Mouse (Mus musculus): ENCODE measurements at regions not wholly inside any gene's neighbourhood (a gene's known extent, or its start where the extent isn't known, plus 50 kb on each side); places are given as distances from the start of the nearest gene placed in this dataset.

DNA sequence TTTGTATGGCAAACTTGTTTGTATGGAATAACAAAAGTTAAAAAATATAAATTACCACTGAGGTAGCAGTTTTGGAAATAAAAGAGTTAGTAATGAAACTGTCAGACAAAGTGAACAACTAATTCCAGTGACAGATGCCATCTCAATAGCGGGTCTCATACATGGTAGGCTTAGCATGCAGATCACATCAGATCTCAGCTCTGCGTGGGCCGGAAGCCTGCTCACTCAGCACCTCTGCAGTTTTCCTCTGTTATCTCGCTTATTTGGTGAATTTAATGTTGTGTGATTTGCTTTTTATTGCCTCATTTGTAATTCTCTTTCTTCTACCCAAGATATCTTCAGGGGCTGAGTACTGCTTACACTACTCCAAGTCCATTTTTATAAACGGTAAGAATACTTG lies 527.9 kb downstream of the Tm4sf1 start:
- no peak for ATAC-seq (replicated peaks; ENCODE audit: low FRiP score)

DNA sequence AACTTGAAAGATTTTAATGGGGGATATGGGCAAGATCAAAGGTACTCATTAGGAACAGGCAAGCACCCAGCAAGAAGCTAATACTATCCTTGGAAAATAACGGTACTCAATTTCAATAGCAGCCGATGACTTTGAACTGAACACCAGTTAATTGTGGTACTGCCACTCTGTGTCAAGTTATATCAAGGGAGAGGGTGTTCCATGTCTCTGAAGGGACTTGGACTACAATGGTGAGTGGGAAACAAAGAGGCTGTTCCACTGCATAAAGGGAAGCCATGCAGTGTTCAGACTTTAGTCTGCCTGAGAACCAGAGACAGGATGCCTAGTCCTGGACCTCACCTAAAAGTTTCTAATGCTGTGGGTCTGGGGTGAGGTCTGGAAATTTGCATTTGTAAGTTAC lies 531.6 kb downstream of the Tm4sf1 start:
- Histone ChIP-seq H3K27me3 (replicated peaks; ENCODE audit: control insufficient read depth, insufficient read depth, low read length) (no peaks in the 10 kb centered on the region), H3K9ac (ENCODE audit: low read depth, low read length) (no peak overlapping the region), H3K27ac (ENCODE audit: low read depth, low read length) (no peak overlapping the region), H3K4me2 (no peak overlapping the region), H3K4me1 (replicated peaks; ENCODE audit: control insufficient read depth, insufficient read depth, low read length) (no peaks in the 10 kb centered on the region), H3K36me3 (ENCODE audit: control insufficient read depth, insufficient read depth, low read length) (no peaks in the 10 kb centered on the region), H3K4me3 (ENCODE audit: low read depth, low read length) (no peak overlapping the region), H3K9me3 (ENCODE audit: control insufficient read depth, low read length) (no peaks in the 10 kb centered on the region)
- ATAC-seq (replicated peaks; ENCODE audit: low FRiP score) = no peak
- DNase-seq (ENCODE audit: low spot score) = no peak
- WGBS = 87% methylated on average over 2 of the region's 2 CpGs

More for the DNA sequence above, 527.9 kb downstream of the Tm4sf1 start:
- H3K36me3 ChIP-seq (ENCODE audit: control insufficient read depth, insufficient read depth, low read length) = no peaks in the 10 kb centered on the region
- H3K4me1 ChIP-seq (replicated peaks; ENCODE audit: control insufficient read depth, insufficient read depth, low read length) = no peaks in the 10 kb centered on the region
- no peaks in the 10 kb centered on the region for H3K9me3 ChIP-seq (ENCODE audit: control insufficient read depth, low read length)
- WGBS = 87% methylated on average over 5 of the region's 5 CpGs
- no peak overlapping the region for H3K9ac ChIP-seq (ENCODE audit: low read depth, low read length)
- no peaks in the 10 kb centered on the region for H3K27me3 ChIP-seq (replicated peaks; ENCODE audit: control insufficient read depth, insufficient read depth, low read length)
- H3K4me2 ChIP-seq = no peak overlapping the region
- no peak overlapping the region for H3K4me3 ChIP-seq (ENCODE audit: low read depth, low read length)
- no peak overlapping the region for H3K27ac ChIP-seq (ENCODE audit: low read depth, low read length)
- DNase-seq (ENCODE audit: low spot score) = no peak

DNA sequence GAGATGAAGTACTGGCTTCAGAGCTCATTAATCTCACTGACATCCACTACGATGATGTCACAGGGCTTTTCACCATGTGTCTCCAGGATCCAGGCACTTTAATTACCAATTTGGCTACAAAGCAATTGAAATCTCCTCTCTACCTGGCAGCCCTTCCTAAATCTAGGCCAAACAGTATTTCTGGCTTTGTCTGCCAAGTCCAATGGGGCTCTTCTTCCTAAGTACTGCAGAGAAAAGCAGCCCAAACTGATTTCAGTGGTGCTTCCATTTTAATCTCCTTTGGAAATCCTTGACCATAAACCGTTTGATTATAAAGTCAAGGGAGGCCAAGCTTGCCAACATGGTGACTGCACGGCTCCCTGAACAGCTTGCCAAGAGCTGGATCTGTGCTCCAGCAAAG lies 534.7 kb downstream of the Tm4sf1 start:
- no peak overlapping the region for H3K27ac ChIP-seq (ENCODE audit: low read depth, low read length)
- no peak overlapping the region for H3K4me2 ChIP-seq
- H3K4me1 ChIP-seq (replicated peaks; ENCODE audit: control insufficient read depth, insufficient read depth, low read length) = no peaks in the 10 kb centered on the region
- ATAC-seq (replicated peaks; ENCODE audit: low FRiP score) (no peak), DNase-seq (ENCODE audit: low spot score) (no peak)
- no peak overlapping the region for H3K4me3 ChIP-seq (ENCODE audit: low read depth, low read length)
- no peak overlapping the region for H3K9ac ChIP-seq (ENCODE audit: low read depth, low read length)
- no peaks in the 10 kb centered on the region for H3K9me3 ChIP-seq (ENCODE audit: control insufficient read depth, low read length)
- 74% methylated on average over 3 of the region's 3 CpGs for WGBS
- no peaks in the 10 kb centered on the region for H3K27me3 ChIP-seq (replicated peaks; ENCODE audit: control insufficient read depth, insufficient read depth, low read length)
- H3K36me3 ChIP-seq (ENCODE audit: control insufficient read depth, insufficient read depth, low read length) = no peaks in the 10 kb centered on the region

DNA sequence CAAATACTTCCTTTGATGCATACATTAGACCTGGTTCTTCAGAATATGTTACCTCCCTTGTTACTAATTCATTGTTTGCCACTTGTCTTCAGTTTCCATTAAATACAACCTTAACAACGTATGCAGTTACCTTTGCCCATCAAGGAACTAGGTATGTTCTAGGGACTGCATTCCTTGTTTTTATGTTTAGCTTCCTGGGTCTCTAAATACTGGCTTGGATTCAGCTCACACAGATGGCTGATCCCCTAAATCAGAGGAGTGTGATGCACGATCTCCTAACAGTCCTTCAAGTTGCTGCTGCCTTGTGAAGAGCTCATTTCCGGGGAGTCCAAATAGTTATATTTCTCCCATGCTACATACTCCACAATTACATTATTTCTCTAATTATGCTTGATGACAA lies 537.5 kb downstream of the Tm4sf1 start:
- no peaks in the 10 kb centered on the region for H3K27me3 ChIP-seq (replicated peaks; ENCODE audit: control insufficient read depth, insufficient read depth, low read length)
- H3K4me3 ChIP-seq (ENCODE audit: low read depth, low read length) = no peak overlapping the region
- no peak for DNase-seq (ENCODE audit: low spot score)
- 80% methylated on average over 3 of the region's 3 CpGs for WGBS
- ATAC-seq (replicated peaks; ENCODE audit: low FRiP score) = no peak
- no peak overlapping the region for H3K4me2 ChIP-seq
- H3K9me3 ChIP-seq (ENCODE audit: control insufficient read depth, low read length) = no peaks in the 10 kb centered on the region
- H3K4me1 ChIP-seq (replicated peaks; ENCODE audit: control insufficient read depth, insufficient read depth, low read length) = no peaks in the 10 kb centered on the region
- no peak overlapping the region for H3K27ac ChIP-seq (ENCODE audit: low read depth, low read length)
- H3K9ac ChIP-seq (ENCODE audit: low read depth, low read length) = no peak overlapping the region
- no peaks in the 10 kb centered on the region for H3K36me3 ChIP-seq (ENCODE audit: control insufficient read depth, insufficient read depth, low read length)

DNA sequence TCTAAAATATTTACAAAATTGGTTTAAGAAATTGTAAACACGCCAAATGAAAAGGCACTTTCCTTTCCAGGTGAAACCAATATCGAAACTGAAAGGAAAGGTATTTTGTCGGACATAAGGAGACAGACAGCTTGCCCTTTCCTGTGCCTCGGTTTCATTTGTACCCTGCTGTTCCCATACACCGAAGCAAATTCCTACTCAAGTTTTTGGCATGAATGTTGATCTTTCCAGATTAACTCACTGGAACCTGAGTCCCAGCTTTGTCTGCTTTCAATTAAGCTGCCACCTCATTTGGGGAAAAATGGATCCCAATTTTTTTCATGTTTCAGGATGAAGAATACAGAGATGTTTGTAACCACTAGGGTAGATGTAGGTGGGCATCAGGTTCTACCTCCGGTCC lies 537.9 kb downstream of the Tm4sf1 start:
- ATAC-seq (replicated peaks; ENCODE audit: low FRiP score) = no peak
- H3K9me3 ChIP-seq (ENCODE audit: control insufficient read depth, low read length) = no peaks in the 10 kb centered on the region
- no peaks in the 10 kb centered on the region for H3K4me1 ChIP-seq (replicated peaks; ENCODE audit: control insufficient read depth, insufficient read depth, low read length)
- no peak overlapping the region for H3K4me2 ChIP-seq
- 81% methylated on average over 6 of the region's 6 CpGs for WGBS
- no peaks in the 10 kb centered on the region for H3K36me3 ChIP-seq (ENCODE audit: control insufficient read depth, insufficient read depth, low read length)
- no peak overlapping the region for H3K4me3 ChIP-seq (ENCODE audit: low read depth, low read length)
- no peak overlapping the region for H3K9ac ChIP-seq (ENCODE audit: low read depth, low read length)
- no peak overlapping the region for H3K27ac ChIP-seq (ENCODE audit: low read depth, low read length)
- no peaks in the 10 kb centered on the region for H3K27me3 ChIP-seq (replicated peaks; ENCODE audit: control insufficient read depth, insufficient read depth, low read length)
- DNase-seq (ENCODE audit: low spot score) = no peak

DNA sequence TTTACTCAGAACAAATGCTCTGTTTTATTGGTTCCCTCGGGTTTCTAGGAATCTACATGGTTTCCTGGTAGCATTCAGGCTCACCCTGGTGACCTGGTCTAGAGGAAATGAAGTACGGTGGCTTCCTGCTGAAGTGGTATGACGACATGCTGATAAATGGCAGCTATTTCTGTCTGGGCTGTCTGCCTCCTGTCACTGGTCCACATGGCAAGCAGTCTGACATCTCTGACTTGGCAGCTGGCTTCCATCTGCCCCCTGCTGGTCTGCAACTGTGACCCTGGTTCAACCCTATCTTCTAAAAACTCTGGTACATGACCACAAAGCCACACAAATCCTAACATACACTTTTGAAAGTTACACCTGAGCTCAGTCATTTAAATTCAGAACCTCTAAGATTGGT lies 548.1 kb downstream of the Tm4sf1 start:
- Histone ChIP-seq H3K4me3 (ENCODE audit: low read depth, low read length) (no peak overlapping the region), H3K4me2 (no peak overlapping the region), H3K36me3 (ENCODE audit: control insufficient read depth, insufficient read depth, low read length) (no peaks in the 10 kb centered on the region), H3K27me3 (replicated peaks; ENCODE audit: control insufficient read depth, insufficient read depth, low read length) (no peaks in the 10 kb centered on the region), H3K4me1 (replicated peaks; ENCODE audit: control insufficient read depth, insufficient read depth, low read length) (no peaks in the 10 kb centered on the region), H3K9ac (ENCODE audit: low read depth, low read length) (no peak overlapping the region), H3K9me3 (ENCODE audit: control insufficient read depth, low read length) (no peaks in the 10 kb centered on the region), H3K27ac (ENCODE audit: low read depth, low read length) (no peak overlapping the region)
- ATAC-seq (replicated peaks; ENCODE audit: low FRiP score) (no peak), DNase-seq (ENCODE audit: low spot score) (no peak)
- 7% methylated on average over 3 of the region's 3 CpGs for WGBS

DNA sequence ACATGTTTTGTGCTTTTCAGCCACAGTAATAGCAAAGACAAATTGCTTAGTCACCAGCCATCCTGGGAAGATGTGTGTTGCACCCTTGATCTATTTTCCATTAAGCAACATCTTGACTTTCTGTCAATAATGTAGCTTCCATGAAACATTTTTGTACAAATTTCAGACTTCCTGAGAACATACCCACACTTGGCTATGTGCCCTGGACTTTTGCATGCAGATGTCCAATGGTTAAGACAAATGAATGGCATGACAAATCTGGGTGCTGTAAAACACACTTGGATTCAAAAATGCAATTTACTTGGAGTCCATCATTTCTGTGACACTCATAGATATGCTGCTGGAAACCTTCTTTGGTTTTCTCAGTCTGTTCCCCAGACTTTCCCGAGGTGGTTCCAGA lies 549.9 kb downstream of the Tm4sf1 start:
- H3K4me3 ChIP-seq (ENCODE audit: low read depth, low read length) = no peak overlapping the region
- no peak for DNase-seq (ENCODE audit: low spot score)
- 88% methylated on average over 1 of the region's 1 CpGs for WGBS
- H3K27ac ChIP-seq (ENCODE audit: low read depth, low read length) = no peak overlapping the region
- no peak for ATAC-seq (replicated peaks; ENCODE audit: low FRiP score)
- no peaks in the 10 kb centered on the region for H3K4me1 ChIP-seq (replicated peaks; ENCODE audit: control insufficient read depth, insufficient read depth, low read length)
- H3K27me3 ChIP-seq (replicated peaks; ENCODE audit: control insufficient read depth, insufficient read depth, low read length) = no peaks in the 10 kb centered on the region
- no peak overlapping the region for H3K4me2 ChIP-seq
- H3K36me3 ChIP-seq (ENCODE audit: control insufficient read depth, insufficient read depth, low read length) = no peaks in the 10 kb centered on the region
- H3K9me3 ChIP-seq (ENCODE audit: control insufficient read depth, low read length) = no peaks in the 10 kb centered on the region
- H3K9ac ChIP-seq (ENCODE audit: low read depth, low read length) = no peak overlapping the region

DNA sequence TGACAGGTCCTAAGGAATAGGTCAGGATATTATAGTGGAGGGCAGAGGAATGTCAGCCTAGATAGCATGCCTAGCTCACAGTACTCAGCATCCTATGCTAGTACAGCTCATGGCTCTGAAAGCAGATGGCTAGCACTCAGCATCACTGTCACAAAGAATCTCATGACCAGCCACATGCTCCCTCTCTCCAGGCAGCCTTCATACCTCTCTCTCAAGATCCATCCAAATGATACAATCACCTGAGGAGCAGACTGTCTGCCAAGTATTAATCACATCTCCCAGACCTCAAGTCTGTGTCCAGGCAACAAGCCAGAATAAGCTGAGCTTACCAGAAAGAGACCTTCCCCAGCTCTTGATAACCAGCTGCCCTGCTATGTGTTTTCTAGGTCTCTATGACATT lies 557.4 kb upstream of the Nbea start:
- DNase-seq (ENCODE audit: low spot score) = no peak
- H3K36me3 ChIP-seq (ENCODE audit: control insufficient read depth, insufficient read depth, low read length) = no peaks in the 10 kb centered on the region
- H3K4me2 ChIP-seq = no peak overlapping the region
- no peak overlapping the region for H3K9ac ChIP-seq (ENCODE audit: low read depth, low read length)
- H3K27ac ChIP-seq (ENCODE audit: low read depth, low read length) = no peak overlapping the region
- no peak overlapping the region for H3K4me3 ChIP-seq (ENCODE audit: low read depth, low read length)
- no peak for ATAC-seq (replicated peaks; ENCODE audit: low FRiP score)
- no peaks in the 10 kb centered on the region for H3K27me3 ChIP-seq (replicated peaks; ENCODE audit: control insufficient read depth, insufficient read depth, low read length)
- no peaks in the 10 kb centered on the region for H3K4me1 ChIP-seq (replicated peaks; ENCODE audit: control insufficient read depth, insufficient read depth, low read length)
- no peaks in the 10 kb centered on the region for H3K9me3 ChIP-seq (ENCODE audit: control insufficient read depth, low read length)

DNA sequence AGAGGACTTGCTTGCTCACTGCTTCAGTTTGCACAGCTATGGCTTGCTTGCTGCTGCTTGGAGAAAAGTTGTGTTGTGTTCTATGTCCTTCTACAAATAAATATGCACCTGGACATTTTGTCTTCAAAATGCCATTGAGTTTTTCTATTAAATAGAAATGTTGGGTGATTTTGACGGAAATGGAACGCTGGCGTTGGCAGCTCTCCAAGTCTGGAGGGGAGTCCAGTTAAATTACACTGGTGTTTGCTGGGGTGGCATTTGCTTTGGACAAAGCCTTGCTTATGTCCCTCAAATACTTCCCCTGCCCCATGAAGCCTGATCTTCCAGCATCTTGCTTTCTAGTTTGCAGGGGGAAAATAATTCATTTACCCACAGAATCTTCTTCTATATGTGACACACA lies 556.0 kb upstream of the Nbea start:
- no peaks in the 10 kb centered on the region for H3K4me1 ChIP-seq (replicated peaks; ENCODE audit: control insufficient read depth, insufficient read depth, low read length)
- ATAC-seq (replicated peaks; ENCODE audit: low FRiP score) (no peak), DNase-seq (ENCODE audit: low spot score) (no peak)
- no peak overlapping the region for H3K4me3 ChIP-seq (ENCODE audit: low read depth, low read length)
- 89% methylated on average over 3 of the region's 3 CpGs for WGBS
- no peak overlapping the region for H3K4me2 ChIP-seq
- no peaks in the 10 kb centered on the region for H3K9me3 ChIP-seq (ENCODE audit: control insufficient read depth, low read length)
- H3K27me3 ChIP-seq (replicated peaks; ENCODE audit: control insufficient read depth, insufficient read depth, low read length) = no peaks in the 10 kb centered on the region
- no peaks in the 10 kb centered on the region for H3K36me3 ChIP-seq (ENCODE audit: control insufficient read depth, insufficient read depth, low read length)
- no peak overlapping the region for H3K27ac ChIP-seq (ENCODE audit: low read depth, low read length)
- H3K9ac ChIP-seq (ENCODE audit: low read depth, low read length) = no peak overlapping the region
